Mouse (Mus musculus) heart, adult 9 months (tissue): ENCODE measurements at regions not wholly inside any gene's neighbourhood (a gene's known extent, or its start where the extent isn't known, plus 50 kb on each side); places are given as distances from the start of the nearest gene placed in this dataset.

Experiments
- DNase-seq, 2 experiments: peaks; one replicate each; pipeline ENCODE4 v3.0.0; 2022; ENCODE audit warnings: low spot score in 2 of 2

- no peak for DNase-seq
These were observed 198.9 kb downstream of the Zfp36l1 start for GRCm38 (mm10) chr12:79913898-79914297.

GRCm38 (mm10) chr12:79912281-79913063 lies 200.3 kb downstream of the Zfp36l1 start:
- DNase-seq, result no peak

GRCm38 (mm10) chr12:79910884-79911759 lies 201.7 kb downstream of the Zfp36l1 start:
- peak in 1 of 2 experiments; percentile 46 for DNase-seq

- DNase-seq, result peak in 1 of 2 experiments; percentile 50
These were observed 205.2 kb downstream of the Zfp36l1 start for GRCm38 (mm10) chr12:79907583-79907982.

- DNase-seq, result peak; percentile 66 to 80
These were observed 206.0 kb downstream of the Zfp36l1 start for GRCm38 (mm10) chr12:79906738-79907365.

- peak; percentile 87 to 90 for DNase-seq
These were observed 206.7 kb downstream of the Zfp36l1 start for GRCm38 (mm10) chr12:79905828-79906737.

- no peak for DNase-seq
These were observed 207.8 kb downstream of the Zfp36l1 start for GRCm38 (mm10) chr12:79904913-79905549.

GRCm38 (mm10) chr12:79902761-79903160 lies 210.1 kb downstream of the Zfp36l1 start:
- DNase-seq, result no peak

GRCm38 (mm10) chr12:79902163-79902562 lies 210.7 kb downstream of the Zfp36l1 start:
- peak in 1 of 2 experiments; percentile 49 for DNase-seq

GRCm38 (mm10) chr12:79898198-79898930 lies 214.4 kb downstream of the Zfp36l1 start:
- no peak for DNase-seq

GRCm38 (mm10) chr12:79895975-79896374 lies 216.8 kb downstream of the Zfp36l1 start:
- peak; percentile 70 to 73 for DNase-seq

- no peak for DNase-seq
These were observed 217.5 kb downstream of the Zfp36l1 start for GRCm38 (mm10) chr12:79895324-79895723.

GRCm38 (mm10) chr12:79892871-79893270 lies 219.9 kb downstream of the Zfp36l1 start:
- DNase-seq, result no peak

- peak in 1 of 2 experiments; percentile 54 for DNase-seq
These were observed 220.9 kb downstream of the Zfp36l1 start for GRCm38 (mm10) chr12:79891942-79892341.

- DNase-seq, result no peak
These were observed 221.9 kb downstream of the Zfp36l1 start for GRCm38 (mm10) chr12:79890887-79891286.

GRCm38 (mm10) chr12:79890291-79890690 lies 222.5 kb downstream of the Zfp36l1 start:
- DNase-seq, result no peak

GRCm38 (mm10) chr12:79888812-79889211 lies 224.0 kb downstream of the Zfp36l1 start:
- no peak for DNase-seq

- no peak for DNase-seq
These were observed 224.7 kb downstream of the Zfp36l1 start for GRCm38 (mm10) chr12:79888086-79888485.

GRCm38 (mm10) chr12:79887225-79887886 lies 225.5 kb downstream of the Zfp36l1 start:
- peak; percentile 91 to 93 for DNase-seq
